Mouse (Mus musculus): ENCODE results near the gene Rabep1. TPM values are rescaled to one million over a fixed set of nuclear protein-coding genes. Genes with fewer than 3 reads are reported as not detected.
"Not testable (repeated sequence)": the region's sequence is repeated elsewhere in the genome, so short reads cannot be mapped to it uniquely, and the experiment has no call there.

Rabep1 gene
- total RNA-seq, 2 experiments from 2014 or later: 124 to 125 TPM

- intact Hi-C loops (cut with DNase I): no loop called here
- no peak for DNase-seq (ENCODE audit: low spot score in 2 of 2)
These were observed 18.4 kb upstream of the Rabep1 start for GRCm38 (mm10) chr11:70826207-70826606.

DNA sequence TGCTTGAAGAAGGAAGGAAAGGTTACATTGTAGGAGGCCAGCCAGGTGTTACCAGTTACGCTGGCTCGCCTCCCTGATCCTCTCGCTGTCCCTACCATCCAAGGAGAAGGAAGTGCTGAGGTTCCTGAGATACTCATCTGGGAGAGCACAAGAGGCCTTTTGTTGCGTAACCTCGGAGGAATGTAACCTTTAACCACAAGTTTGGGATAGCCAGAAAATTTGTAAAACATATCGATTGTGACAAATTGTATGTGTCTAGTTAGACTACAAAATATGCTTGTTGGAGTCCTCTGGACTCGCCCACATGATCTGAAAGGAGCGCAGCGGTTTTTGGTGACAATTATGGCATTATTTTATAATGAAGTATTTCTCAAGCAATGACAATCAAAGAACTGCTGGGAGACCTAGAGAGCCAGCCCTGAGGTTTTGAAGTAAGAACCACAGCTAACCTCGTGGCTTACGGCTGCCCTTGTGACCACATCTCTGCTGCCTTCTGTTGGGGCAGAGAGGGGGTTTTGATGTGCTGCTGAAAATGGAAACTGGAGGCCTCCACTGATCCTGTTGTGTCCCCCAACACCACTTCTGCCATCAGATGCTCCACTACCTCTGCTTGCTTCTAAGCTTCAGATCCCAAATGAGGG is 15.5 kb upstream of the Rabep1 start:
- intact Hi-C loops (cut with DNase I): no loop called here
- DNase-seq (ENCODE audit: low spot score in 2 of 2): no peak

DNA sequence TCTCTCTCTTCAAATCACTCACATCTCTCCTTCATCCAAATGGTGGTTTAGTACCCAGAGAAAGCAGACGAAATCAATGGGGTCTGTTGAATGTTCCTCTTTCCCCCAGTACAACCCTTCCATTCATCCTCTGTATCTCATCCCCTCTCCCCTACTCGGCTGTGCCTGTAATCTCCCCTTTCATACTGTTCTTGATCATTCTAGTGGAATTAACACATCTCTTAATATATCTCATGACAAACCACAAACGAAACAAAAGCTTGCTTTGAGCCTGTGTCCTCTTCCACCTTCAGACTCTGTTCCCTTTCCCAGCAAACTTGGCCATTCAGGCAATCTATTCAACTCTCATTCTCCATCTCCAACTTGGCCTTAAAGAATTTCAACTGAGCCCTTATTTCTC is 13.4 kb upstream of the Rabep1 start:
- DNase-seq (ENCODE audit: low spot score in 2 of 2): no peak
- intact Hi-C loops (cut with DNase I): no loop called here

- no peak for DNase-seq (ENCODE audit: low spot score in 2 of 2)
- intact Hi-C loops (cut with DNase I): no loop called here
These were observed 11.2 kb upstream of the Rabep1 start for GRCm38 (mm10) chr11:70833408-70833807.

DNA sequence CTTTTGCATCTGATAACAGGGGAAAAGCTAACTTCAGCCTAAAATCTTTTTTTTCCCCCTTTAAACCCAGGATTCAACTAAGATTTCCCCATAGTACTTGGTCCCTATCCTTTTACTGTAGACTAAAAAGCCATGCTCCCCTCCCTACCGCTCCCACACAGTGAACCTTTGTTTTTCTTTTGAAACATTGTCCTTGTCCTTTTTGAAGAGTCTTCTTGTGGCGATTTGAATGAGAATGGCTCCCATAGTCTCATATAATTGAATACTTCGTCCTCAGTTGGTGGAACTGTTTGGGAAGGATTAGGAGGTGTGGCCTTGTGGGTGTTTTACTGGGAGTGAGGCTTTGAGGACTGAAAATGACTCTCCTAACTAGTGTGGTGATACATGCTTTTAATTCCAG is 10.7 kb upstream of the Rabep1 start:
- intact Hi-C loops (cut with DNase I): no loop called here
- DNase-seq (ENCODE audit: low spot score in 2 of 2): no peak

DNA sequence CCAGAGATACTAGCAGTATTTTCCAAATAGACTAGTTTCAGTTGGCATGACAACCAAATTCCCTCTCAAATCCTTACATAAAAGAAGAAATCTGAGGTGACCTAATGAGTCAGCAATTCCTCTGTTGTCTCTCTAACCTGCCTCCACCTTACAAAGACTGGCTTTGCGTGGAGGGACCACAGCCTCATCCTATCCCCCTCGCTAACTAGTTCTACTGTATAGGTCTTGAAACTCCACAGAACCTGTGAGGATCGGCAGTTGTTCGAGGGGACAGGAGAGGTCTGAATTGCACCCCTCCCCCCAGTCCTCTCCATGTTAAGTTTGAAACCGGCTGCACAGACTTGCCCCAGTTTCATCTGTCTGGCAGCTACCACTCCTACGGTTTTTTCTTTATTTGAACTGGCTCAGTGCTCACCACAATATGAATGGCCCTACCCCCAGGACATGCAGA is 9.2 kb upstream of the Rabep1 start:
- intact Hi-C loops (cut with DNase I): no loop called here
- peak; percentile 15 to 22 for DNase-seq (ENCODE audit: low spot score in 2 of 2)

GRCm38 (mm10) chr11:70837031-70837430 is 7.5 kb upstream of the Rabep1 start:
- intact Hi-C loops (cut with DNase I): no loop called here
- DNase-seq (ENCODE audit: low spot score in 2 of 2): no peak

DNA sequence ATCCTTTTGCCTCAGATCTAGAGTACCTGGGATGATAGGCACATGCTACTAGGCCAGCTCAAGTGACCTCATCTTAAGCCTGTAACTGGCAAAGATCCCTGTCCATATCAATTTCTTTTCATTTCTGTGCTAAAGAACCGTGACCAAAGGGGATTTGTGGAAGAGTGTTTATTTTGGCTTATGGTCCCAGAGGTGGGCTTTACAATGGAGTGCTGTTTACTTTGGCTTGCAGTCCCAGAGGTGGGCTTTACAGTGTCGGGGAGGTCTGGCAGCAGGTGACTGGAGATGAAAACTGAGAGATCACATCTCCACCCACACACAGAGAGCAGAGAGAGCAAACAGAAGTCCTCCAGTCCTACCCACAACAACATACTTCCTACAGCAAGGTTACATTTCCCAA is 6.0 kb upstream of the Rabep1 start:
- DNase-seq (ENCODE audit: low spot score in 2 of 2): no peak

DNA sequence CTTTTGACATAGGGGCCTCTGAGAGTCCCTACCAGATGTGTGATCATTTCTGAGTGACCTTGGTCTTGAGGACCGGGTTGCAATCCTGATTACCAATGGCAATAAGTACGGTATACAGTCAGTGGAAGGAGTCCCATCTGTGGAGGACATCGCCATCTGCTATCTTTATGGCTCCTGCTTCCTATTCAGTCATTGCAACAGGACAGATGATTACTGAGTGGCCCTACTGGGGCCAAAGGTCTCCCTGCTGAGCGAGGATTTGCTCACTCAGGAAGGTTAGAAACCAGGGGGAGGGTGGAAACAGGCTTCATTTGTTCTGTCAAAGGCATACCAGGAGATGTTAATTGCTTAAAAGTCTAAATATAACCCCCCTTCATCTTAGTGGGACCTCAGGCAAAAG is 1.6 kb upstream of the Rabep1 start:
- intact Hi-C loops (cut with DNase I): no loop called here
- no peak for DNase-seq (ENCODE audit: low spot score in 2 of 2)

More for the DNA sequence above, 6.0 kb upstream of the Rabep1 start:
- intact Hi-C loops (cut with DNase I): no loop called here

- DNase-seq (ENCODE audit: low spot score in 2 of 2): peak; percentile 8 to 21
These were observed 652 bp upstream of the Rabep1 start for GRCm38 (mm10) chr11:70843701-70844551.

DNA sequence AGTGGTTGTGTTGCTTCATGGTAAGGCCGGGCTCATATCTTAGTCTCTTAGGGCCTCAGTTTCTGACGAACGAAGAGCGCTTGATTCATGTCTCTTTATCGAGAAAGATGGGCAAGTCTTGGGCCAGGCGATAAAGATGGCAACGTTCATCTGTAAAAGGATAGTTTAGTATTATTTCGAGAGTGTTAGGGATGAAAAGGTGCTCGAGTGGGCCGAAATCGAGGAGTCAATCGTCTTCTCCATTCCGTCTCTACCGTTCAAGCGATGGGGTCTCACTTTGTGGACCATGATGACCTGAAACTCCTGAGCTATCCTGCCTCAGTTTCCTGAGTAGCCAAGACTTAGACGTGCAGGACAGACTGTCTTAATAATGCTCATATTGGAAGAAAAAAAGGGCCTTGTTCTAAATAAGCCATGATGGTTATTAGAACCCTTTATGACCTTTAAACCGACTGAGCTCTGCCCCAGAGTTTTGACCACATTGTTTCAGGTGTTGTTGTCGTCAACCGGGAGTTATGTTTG is 940 bp downstream of the Rabep1 start:
- intact Hi-C loops (cut with DNase I): no loop called here
- no peak for DNase-seq (ENCODE audit: low spot score in 2 of 2)

More at GRCm38 (mm10) chr11:70843701-70844551, 652 bp upstream of the Rabep1 start:
- intact Hi-C loops (cut with DNase I): no loop called here

DNA sequence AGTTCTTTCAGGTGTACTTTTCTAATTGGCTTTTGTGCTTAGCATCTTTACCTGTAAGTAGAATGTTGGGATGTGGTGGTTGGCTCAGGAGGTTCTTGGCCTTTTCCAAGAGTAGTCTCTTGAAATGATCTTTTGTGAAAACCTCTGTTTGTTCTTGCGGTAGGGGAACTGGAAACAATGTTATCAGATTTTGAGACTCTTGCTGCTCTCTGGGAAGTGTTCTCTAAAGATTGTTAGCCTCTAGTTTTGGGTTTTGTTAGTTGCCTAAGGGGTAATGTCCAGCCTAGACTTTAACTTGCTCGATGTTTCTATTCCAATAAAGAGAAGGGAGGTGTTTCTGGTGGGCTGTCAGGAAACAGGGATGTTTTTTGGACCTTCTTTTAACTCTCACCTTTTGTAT is 1.5 kb downstream of the Rabep1 start:
- no peak for DNase-seq (ENCODE audit: low spot score in 2 of 2)
- intact Hi-C loops (cut with DNase I): no loop called here

- no peak for DNase-seq (ENCODE audit: low spot score in 2 of 2)
- intact Hi-C loops (cut with DNase I): no loop called here
These were observed 15.8 kb downstream of the Rabep1 start for GRCm38 (mm10) chr11:70860371-70860770.

DNA sequence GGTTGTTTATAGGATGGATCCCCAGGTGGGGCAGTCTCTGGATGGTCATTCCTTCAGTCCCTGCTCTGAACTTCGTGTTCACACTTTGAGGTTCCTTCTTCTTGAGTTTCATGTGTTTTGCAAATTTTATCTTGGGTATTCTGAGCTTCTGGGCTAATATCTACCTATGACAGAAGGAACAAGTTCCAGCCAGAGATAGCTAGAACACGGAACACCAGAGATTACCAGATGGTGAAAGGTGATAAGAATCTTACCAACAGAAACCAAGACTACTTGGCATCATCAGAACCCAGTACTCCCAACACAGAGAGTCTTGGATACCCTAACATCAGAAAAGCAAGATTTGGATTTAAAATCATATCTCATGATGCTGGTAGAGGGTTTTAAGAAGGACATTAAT is 18.6 kb downstream of the Rabep1 start:
- DNase-seq (ENCODE audit: low spot score in 2 of 2); intact Hi-C loops (cut with DNase I): not testable (repeated sequence)

- no peak for DNase-seq (ENCODE audit: low spot score in 2 of 2)
- intact Hi-C loops (cut with DNase I): no loop called here
These were observed 20.6 kb downstream of the Rabep1 start for GRCm38 (mm10) chr11:70865223-70865622.

GRCm38 (mm10) chr11:70869263-70869662 is 24.7 kb downstream of the Rabep1 start:
- DNase-seq (ENCODE audit: low spot score in 2 of 2): no peak
- intact Hi-C loops (cut with DNase I): no loop called here

DNA sequence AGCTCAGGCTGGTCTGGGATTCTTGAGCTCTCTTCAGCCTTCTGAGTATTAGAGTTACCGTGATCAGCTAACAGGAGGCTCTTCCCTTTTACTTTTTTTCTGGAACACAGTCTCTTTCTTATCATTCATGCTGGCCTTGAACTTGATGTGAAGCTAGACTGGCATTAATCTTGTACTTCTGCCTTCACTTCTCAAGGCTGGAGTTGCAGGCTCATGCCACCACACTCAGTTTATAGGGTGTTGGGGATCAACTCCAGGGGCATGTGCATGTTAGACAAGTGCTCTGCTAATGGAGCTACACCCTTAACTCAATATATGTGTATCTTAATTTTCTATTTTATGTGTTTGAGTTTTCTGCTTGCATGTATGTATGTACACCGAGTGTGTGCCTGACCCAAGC is 25.2 kb downstream of the Rabep1 start:
- DNase-seq (ENCODE audit: low spot score in 2 of 2): no peak
- intact Hi-C loops (cut with DNase I): no loop called here

DNA sequence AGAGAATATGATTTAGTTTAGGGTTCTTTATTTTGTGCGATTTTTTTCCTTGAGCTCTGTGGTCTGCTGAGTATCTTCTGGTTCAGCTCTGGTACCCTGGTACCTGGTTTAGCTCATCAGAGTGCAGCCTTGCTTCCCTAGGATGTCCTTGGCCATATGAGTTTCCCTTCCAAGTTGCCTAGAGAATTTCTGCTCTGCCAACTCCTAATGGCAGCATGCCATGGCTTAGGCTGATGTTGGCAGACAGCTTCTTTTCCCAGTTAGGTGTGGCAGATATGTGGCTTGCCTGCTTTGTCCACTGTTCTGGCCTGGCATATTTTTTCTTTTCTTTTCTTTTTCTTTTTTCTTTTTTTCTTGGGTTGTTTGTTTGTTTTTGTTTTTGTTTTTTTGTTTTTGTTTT is 25.8 kb downstream of the Rabep1 start:
- intact Hi-C loops (cut with DNase I): no loop called here
- peak; percentile 62 to 70 for DNase-seq (ENCODE audit: low spot score in 2 of 2)

GRCm38 (mm10) chr11:70871110-70871509 is 26.5 kb downstream of the Rabep1 start:
- no peak for DNase-seq (ENCODE audit: low spot score in 2 of 2)
- intact Hi-C loops (cut with DNase I): no loop called here

GRCm38 (mm10) chr11:70871766-70872330 is 27.3 kb downstream of the Rabep1 start:
- no peak for DNase-seq (ENCODE audit: low spot score in 2 of 2)

More at GRCm38 (mm10) chr11:70871766-70872330, 27.3 kb downstream of the Rabep1 start:
- intact Hi-C loops (cut with DNase I): no loop called here

All from left cerebral cortex, postnatal 36 days (tissue).